In the genomic region with DNA sequence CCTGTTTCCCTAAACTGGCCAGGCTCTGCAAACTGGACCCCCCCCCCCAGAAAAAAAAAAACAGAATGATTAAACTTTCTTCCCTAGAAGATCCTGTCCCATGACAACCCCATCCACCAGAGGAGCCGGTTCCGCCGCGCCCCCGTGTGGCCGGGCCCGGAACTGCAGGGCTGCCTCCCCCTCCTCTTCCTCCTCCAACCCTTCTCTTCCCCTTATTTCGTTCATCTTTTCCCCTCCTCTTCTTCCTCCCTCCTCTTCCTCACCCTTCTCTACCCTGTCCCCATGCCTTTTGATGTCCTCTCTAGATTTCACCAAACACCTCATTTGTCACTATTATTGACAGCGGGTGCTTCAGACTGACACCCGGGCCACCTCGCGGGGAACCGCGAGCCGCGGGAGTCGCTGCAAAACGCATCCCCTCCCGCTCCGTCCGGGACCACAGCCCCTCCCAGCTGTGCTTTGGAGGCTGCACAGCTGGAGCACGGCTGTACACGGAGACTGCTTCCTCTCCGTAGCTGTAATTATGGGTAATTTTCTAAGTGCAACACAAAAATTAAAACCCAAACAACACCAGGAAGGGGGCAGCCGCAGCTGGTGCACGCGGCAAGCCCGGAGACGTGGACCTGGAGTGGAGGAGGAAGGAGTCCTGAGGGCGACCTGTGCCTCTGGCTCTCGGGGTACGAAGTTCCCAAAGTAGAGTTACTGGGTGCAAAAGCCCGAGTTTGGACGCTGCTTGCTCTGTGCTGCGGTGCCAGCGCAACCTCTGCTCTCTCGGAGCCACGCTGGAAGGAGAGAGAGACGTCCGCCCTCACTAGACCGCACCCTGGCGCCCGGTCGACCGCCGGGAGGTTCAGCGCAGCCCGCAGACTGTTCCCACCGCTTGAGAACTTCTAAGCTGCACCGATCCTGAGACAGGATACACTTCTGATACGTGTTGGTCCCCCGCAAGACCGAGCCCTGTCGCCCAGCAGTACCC, we compare ENCODE assay signal across 8 mouse cellular contexts. TPM values are rescaled to one million over a fixed set of nuclear protein-coding genes. Genes with fewer than 3 reads are reported as not detected.
DNase-seq lines count a peak whose midpoint lies in the region; ATAC-seq and TF ChIP-seq lines count a peak whose summit lies in the region.

No protein-coding gene starts in this region.

- H3K4me1 ChIP-seq in hindbrain, postnatal 0 days (ENCODE audit: insufficient read depth, low read length) = peaks cover 25% of the 10 kb centered on the region
- peaks cover 46% of the 10 kb centered on the region for H3K4me1 ChIP-seq in limb, embryonic 12.5 days (replicated peaks)
- H3K4me1 ChIP-seq in midbrain, embryonic 11.5 days (ENCODE audit: control insufficient read depth, insufficient read depth, low read length) = peaks cover 40% of the 10 kb centered on the region

- no peaks in the 10 kb centered on the region for H3K36me3 ChIP-seq in hindbrain, postnatal 0 days (ENCODE audit: insufficient read depth, low read length)
- H3K36me3 ChIP-seq in limb, embryonic 12.5 days = no peaks in the 10 kb centered on the region
- no peaks in the 10 kb centered on the region for H3K36me3 ChIP-seq in midbrain, embryonic 11.5 days (ENCODE audit: control insufficient read depth, insufficient read depth, low read length)
- H3K36me3 ChIP-seq in splenic B cell, adult 2 months (ENCODE audit: control insufficient read depth, insufficient read depth, low read length, poor library complexity, severe bottlenecking) = no peaks in the 10 kb centered on the region

- peak overlapping the region; percentile 64 for H3K4me3 ChIP-seq in layer of hippocampus, adult 2 months
- H3K4me3 ChIP-seq in hindbrain, postnatal 0 days (ENCODE audit: low read length) = peak overlapping the region; percentile 36
- peak overlapping the region; percentile 81 for H3K4me3 ChIP-seq in limb, embryonic 12.5 days (replicated peaks)
- H3K4me3 ChIP-seq in midbrain, embryonic 11.5 days (ENCODE audit: low read depth, low read length) = peak overlapping the region; percentile 42

- WGBS in hindbrain, postnatal 0 days = under 1% methylated on average over 54 of the region's 54 CpGs
- under 1% methylated on average over 54 of the region's 54 CpGs for WGBS in limb, embryonic 12.5 days
- under 1% methylated on average over 53 of the region's 54 CpGs for WGBS in midbrain, embryonic 11.5 days

- H3K4me2 ChIP-seq in hindbrain, postnatal 0 days (ENCODE audit: low read depth, low read length) = peak overlapping the region; percentile 78
- peak overlapping the region; percentile 95 for H3K4me2 ChIP-seq in limb, embryonic 12.5 days
- peak overlapping the region; percentile 92 for H3K4me2 ChIP-seq in midbrain, embryonic 11.5 days

- ATAC-seq in hindbrain, postnatal 0 days = no peak
- ATAC-seq in limb, embryonic 12.5 days (ENCODE audit: insufficient number of reproducible peaks, insufficient read depth, low FRiP score, low TSS enrichment, low read depth) = no peak
- ATAC-seq in midbrain, embryonic 11.5 days (ENCODE audit: low FRiP score) = no peak

- peak overlapping the region; percentile 40 for H3K9ac ChIP-seq in hindbrain, postnatal 0 days (replicated peaks; ENCODE audit: low read length)
- peak overlapping the region; percentile 61 for H3K9ac ChIP-seq in limb, embryonic 12.5 days (replicated peaks)
- peak overlapping the region; percentile 64 for H3K9ac ChIP-seq in midbrain, embryonic 11.5 days (ENCODE audit: low read length)

- no peaks in the 10 kb centered on the region for H3K27me3 ChIP-seq in hindbrain, postnatal 0 days (ENCODE audit: insufficient read depth, low read length)
- no peaks in the 10 kb centered on the region for H3K27me3 ChIP-seq in limb, embryonic 12.5 days
- no peaks in the 10 kb centered on the region; the same call in 1 of the 2 replicates for H3K27me3 ChIP-seq in midbrain, embryonic 11.5 days (ENCODE audit: control insufficient read depth, insufficient read depth, low read length)
- no peaks in the 10 kb centered on the region for H3K27me3 ChIP-seq in splenic B cell, adult 2 months (ENCODE audit: control insufficient read depth, insufficient read depth, low read length, poor library complexity, severe bottlenecking)

- H3K27ac ChIP-seq in layer of hippocampus, adult 2 months = peak overlapping the region; percentile 99
- H3K27ac ChIP-seq in hindbrain, postnatal 0 days = peak overlapping the region; percentile 80; the same call in 1 of the 2 replicates
- H3K27ac ChIP-seq in limb, embryonic 12.5 days = peak overlapping the region; percentile 99
- peak overlapping the region; percentile 93; the same call in 1 of the 2 replicates for H3K27ac ChIP-seq in midbrain, embryonic 11.5 days (ENCODE audit: low read depth, low read length)

- DNase-seq in layer of hippocampus, adult 2 months (ENCODE audit: low spot score in 2 of 2) = peak in 1 of 2 experiments; percentile 91
- no peak for DNase-seq in layer of hippocampus, adult 9-10 months (ENCODE audit: low spot score)
- DNase-seq in cerebellum, postnatal 36 days = peak; percentile 74 to 81
- peak; percentile 94 for DNase-seq in gastrocnemius, postnatal 10 days
- peak; percentile 66 for DNase-seq in hindbrain, postnatal 0 days (ENCODE audit: low spot score)
- DNase-seq in midbrain, embryonic 11.5 days (ENCODE audit: low spot score, missing footprints) = peak; percentile 100
- DNase-seq in splenic B cell, adult 2 months (ENCODE audit: low read depth, low spot score) = peak; percentile 86

- peak; percentile 86 for TF ChIP-seq CTCF in layer of hippocampus, adult 2 months (conservative IDR thresholded peaks at IDR 0.05)
- TF ChIP-seq CTCF in hindbrain, postnatal 0 days (IDR thresholded peaks at IDR 0.05; ENCODE audit: low read depth) = peak; percentile 94

- no peaks in the 10 kb centered on the region for H3K9me3 ChIP-seq in hindbrain, postnatal 0 days (ENCODE audit: low read length)
- no peaks in the 10 kb centered on the region for H3K9me3 ChIP-seq in limb, embryonic 12.5 days
- no peaks in the 10 kb centered on the region for H3K9me3 ChIP-seq in midbrain, embryonic 11.5 days (ENCODE audit: control insufficient read depth, low read length)

RNA-seq across cellular contexts. Expression of a gene that starts 2.4 kb away (rescaled TPM):
- 100 to 1,000 TPM; 274 to 297 TPM for total RNA-seq in layer of hippocampus, adult 2 months (2021)
- 10 to 100 TPM; 31.1 to 40.1 TPM for total RNA-seq in gastrocnemius, postnatal 10 days (2021)
- 248 and 349 TPM in 2 replicates for total RNA-seq in hindbrain, postnatal 0 days (2014; rRNA removed)
- polyA plus RNA-seq in hindbrain, postnatal 0 days (2015; fragmentation: Nextera tagmentation; extraction: Ambion mirVana) = 188 and 189 TPM in 2 replicates
- polyA plus RNA-seq in limb, embryonic 12.5 days (2016; fragmentation: Nextera tagmentation; extraction: Ambion mirVana) = 137 and 151 TPM in 2 replicates
- polyA plus RNA-seq in midbrain, embryonic 11.5 days (2014; fragmentation: Nextera tagmentation; extraction: Ambion mirVana) = 87.8 and 96.9 TPM in 2 replicates

RNA-seq across cellular contexts. Expression of a gene that starts 4.9 kb away (rescaled TPM):
- total RNA-seq in layer of hippocampus, adult 2 months (2021) = under 1 TPM; 0.54 to 0.97 TPM
- 1 to 10 TPM; 1.2 to 3.0 TPM for total RNA-seq in gastrocnemius, postnatal 10 days (2021)
- total RNA-seq in hindbrain, postnatal 0 days (2014; rRNA removed) = 0.65 and 3.3 TPM in 2 replicates
- polyA plus RNA-seq in hindbrain, postnatal 0 days (2015; fragmentation: Nextera tagmentation; extraction: Ambion mirVana) = 1.3 and 1.5 TPM in 2 replicates
- polyA plus RNA-seq in limb, embryonic 12.5 days (2016; fragmentation: Nextera tagmentation; extraction: Ambion mirVana) = 0.76 and 1.2 TPM in 2 replicates
- 1.2 and 1.3 TPM in 2 replicates for polyA plus RNA-seq in midbrain, embryonic 11.5 days (2014; fragmentation: Nextera tagmentation; extraction: Ambion mirVana)

RNA-seq across cellular contexts. Expression of a gene that starts 16.9 kb away (rescaled TPM):
- total RNA-seq in layer of hippocampus, adult 2 months (2021) = 10 to 100 TPM; 41.4 to 46.4 TPM
- 10 to 100 TPM; 30.0 to 31.6 TPM for total RNA-seq in gastrocnemius, postnatal 10 days (2021)
- total RNA-seq in hindbrain, postnatal 0 days (2014; rRNA removed) = 152 and 207 TPM in 2 replicates
- polyA plus RNA-seq in hindbrain, postnatal 0 days (2015; fragmentation: Nextera tagmentation; extraction: Ambion mirVana) = 99.3 and 113 TPM in 2 replicates
- polyA plus RNA-seq in limb, embryonic 12.5 days (2016; fragmentation: Nextera tagmentation; extraction: Ambion mirVana) = 177 and 180 TPM in 2 replicates
- 46.1 and 56.0 TPM in 2 replicates for polyA plus RNA-seq in midbrain, embryonic 11.5 days (2014; fragmentation: Nextera tagmentation; extraction: Ambion mirVana)

RNA-seq across cellular contexts. Expression of a gene that starts 21.2 kb away (rescaled TPM):
- total RNA-seq in layer of hippocampus, adult 2 months (2021) = under 1 TPM in 1 of 2 experiments, not detected in 1; 0.25 TPM
- not detected for total RNA-seq in gastrocnemius, postnatal 10 days (2021)
- 1.7 TPM in 1 of 2 replicates, not detected in the other for total RNA-seq in hindbrain, postnatal 0 days (2014; rRNA removed)
- polyA plus RNA-seq in hindbrain, postnatal 0 days (2015; fragmentation: Nextera tagmentation; extraction: Ambion mirVana) = 0.25 and 0.41 TPM in 2 replicates
- 0.15 TPM in 1 of 2 replicates, not detected in the other for polyA plus RNA-seq in limb, embryonic 12.5 days (2016; fragmentation: Nextera tagmentation; extraction: Ambion mirVana)
- 0.10 and 0.11 TPM in 2 replicates for polyA plus RNA-seq in midbrain, embryonic 11.5 days (2014; fragmentation: Nextera tagmentation; extraction: Ambion mirVana)

RNA-seq across cellular contexts. Expression of a gene that starts 49.1 kb away (rescaled TPM):
- total RNA-seq in layer of hippocampus, adult 2 months (2021) = 10 to 100 TPM; 25.4 to 29.1 TPM
- 10 to 100 TPM; 22.5 to 23.4 TPM for total RNA-seq in gastrocnemius, postnatal 10 days (2021)
- 65.7 and 68.4 TPM in 2 replicates for total RNA-seq in hindbrain, postnatal 0 days (2014; rRNA removed)
- polyA plus RNA-seq in hindbrain, postnatal 0 days (2015; fragmentation: Nextera tagmentation; extraction: Ambion mirVana) = 44.2 and 56.5 TPM in 2 replicates
- 45.7 and 53.9 TPM in 2 replicates for polyA plus RNA-seq in limb, embryonic 12.5 days (2016; fragmentation: Nextera tagmentation; extraction: Ambion mirVana)
- 103 and 108 TPM in 2 replicates for polyA plus RNA-seq in midbrain, embryonic 11.5 days (2014; fragmentation: Nextera tagmentation; extraction: Ambion mirVana)
